Mouse (Mus musculus) liver, postnatal 0 days (tissue): Measurements from ENCODE around the gene Slc8b1. TPM values are rescaled to one million over a fixed set of nuclear protein-coding genes. Genes with fewer than 3 reads are reported as not detected.

Source experiments
- ATAC-seq: fragments of 200-750 bp; cut with Nextera tagmentation; 2 replicates; pipeline ENCODE4 v1.8.0; 2017; ENCODE audit warnings: mild to moderate bottlenecking, moderate library complexity
- DNase-seq: peaks from one replicate; pipeline ENCODE4 v3.0.0-alpha.2; 2016
- H3K27ac ChIP-seq: fragments of 300-500 bp; sonication (generic); 2 replicates; pipeline ENCODE4 v1.5.1; 2014; ENCODE audit warnings: antibody characterized with exemption, moderate library complexity, mild to moderate bottlenecking, low read depth
- H3K27me3 ChIP-seq: fragments of 300-500 bp; sonication (generic); 2 replicates; pipeline ENCODE4 v1.6.1; 2014; ENCODE audit warnings: low read length, control low read depth, mixed read lengths; ENCODE audit not compliant: insufficient read depth
- H3K36me3 ChIP-seq: fragments of 300-500 bp; sonication (generic); replicated peaks from 2 replicates; pipeline ENCODE4 v1.6.1; 2014; ENCODE audit warnings: mild to moderate bottlenecking, control low read depth, low read length, moderate library complexity, mixed read lengths; ENCODE audit not compliant: insufficient read depth
- H3K4me1 ChIP-seq: fragments of 300-500 bp; sonication (generic); 2 replicates; pipeline ENCODE4 v1.6.1; 2014; ENCODE audit warnings: antibody characterized with exemption, mild to moderate bottlenecking, control low read depth; ENCODE audit not compliant: insufficient read depth
- H3K4me2 ChIP-seq: fragments of 300-500 bp; sonication (generic); 2 replicates; pipeline ENCODE4 v1.6.1; 2014; ENCODE audit warnings: low read depth, mild to moderate bottlenecking, low read length, moderate library complexity, mixed read lengths
- H3K4me3 ChIP-seq: fragments of 300-500 bp; sonication (generic); 2 replicates; pipeline ENCODE4 v1.5.1; 2014; ENCODE audit warnings: low read depth, low read length
- H3K9ac ChIP-seq: fragments of 300-500 bp; sonication (generic); replicated peaks from 2 replicates; pipeline ENCODE4 v1.6.1; 2014; ENCODE audit warnings: mild to moderate bottlenecking, moderate library complexity
- H3K9me3 ChIP-seq: fragments of 300-500 bp; sonication (generic); 2 replicates; pipeline ENCODE4 v1.6.1; 2016; ENCODE audit warnings: mild to moderate bottlenecking, control low read depth, low read length, mixed read lengths
- CTCF ChIP-seq: sonication (generic); IDR thresholded peaks from 2 replicates; pipeline ENCODE4 v1.5.1; 2016; ENCODE audit warnings: antibody characterized with exemption, low read depth
- EP300 ChIP-seq: IDR thresholded peaks from 2 replicates; pipeline ENCODE4 v1.6.1; 2016; ENCODE audit warnings: antibody characterized with exemption, low read depth, mild to moderate bottlenecking
- WGBS: fragments of 180-500 bp; shearing (Covaris S2); extraction: QIAGEN DNeasy Blood & Tissue Kit; methylation state at CpG from one replicate; pipeline ENCODE4 v1.1.7; 2014; ENCODE audit not compliant: insufficient replicate concordance; 5-methylcytosine and 5-hydroxymethylcytosine counted together
- polyA plus RNA-seq: library from polyadenylated mRNA; unstranded; fragments of >200 nt; fragmentation: Nextera tagmentation; extraction: Ambion mirVana; gene quantifications from 2 replicates; pipeline ENCODE4 v1.2.1, GENCODE M21; 2015

Slc8b1 gene
- polyA plus RNA-seq, 1 experiment from 2014 or later = 15.3 TPM

DNA sequence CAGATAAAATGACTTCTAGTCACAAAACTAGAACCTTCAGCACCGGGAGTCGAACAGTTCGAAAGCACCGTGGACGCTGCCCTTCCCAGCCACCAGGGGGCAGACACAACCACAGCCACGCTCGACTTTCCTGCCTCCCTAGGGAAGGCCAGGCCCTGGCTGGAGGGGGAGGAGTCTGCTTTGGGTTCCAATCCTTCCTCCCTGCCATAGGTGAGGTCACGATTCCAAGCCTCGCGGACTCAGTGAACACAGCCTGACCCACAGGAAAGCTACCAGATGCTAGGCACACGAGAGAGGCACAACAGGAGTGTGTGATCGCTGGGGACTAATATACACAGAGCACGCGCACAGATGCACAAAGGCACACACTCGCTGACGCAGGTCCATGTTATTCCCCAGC, 5.6 kb upstream of the Slc8b1 start:
- 24% methylated on average over 16 of the region's 16 CpGs for WGBS
- ATAC-seq = peak; percentile 39
- Histone ChIP-seq H3K4me3 (no peak overlapping the region), H3K9ac (no peak overlapping the region), H3K36me3 (no peaks in the 10 kb centered on the region), H3K4me1 (peaks cover 24% of the 10 kb centered on the region), H3K27ac (no peak overlapping the region), H3K4me2 (peak overlapping the region; percentile 16; the same call in 1 of the 2 replicates), H3K9me3 (no peaks in the 10 kb centered on the region), H3K27me3 (no peaks in the 10 kb centered on the region)
- peak; percentile 79 for DNase-seq
- TF ChIP-seq EP300 (no peak), CTCF (peak; percentile 97)

DNA sequence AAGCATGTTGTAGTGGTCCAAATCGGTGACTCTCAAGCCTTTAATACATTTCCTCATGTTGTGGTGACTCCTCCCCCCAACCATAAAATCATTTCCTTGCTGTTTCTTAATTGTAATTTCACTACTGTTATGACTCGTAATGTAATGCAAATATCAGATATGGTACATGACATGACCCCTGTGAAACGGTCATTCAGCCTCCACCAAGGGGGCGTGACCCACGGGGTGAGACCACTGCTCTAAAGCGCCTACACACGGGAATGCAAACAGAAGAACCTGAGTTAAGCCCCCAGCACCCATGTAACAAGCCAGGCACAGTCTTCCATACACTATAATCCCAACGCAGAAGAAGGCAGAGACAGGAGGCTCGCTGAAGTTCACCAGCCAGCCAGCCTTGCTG, 5.2 kb upstream of the Slc8b1 start:
- ATAC-seq = no peak
- WGBS = 65% methylated on average over 9 of the region's 9 CpGs
- H3K9me3 ChIP-seq = no peaks in the 10 kb centered on the region
- H3K36me3 ChIP-seq = no peaks in the 10 kb centered on the region
- H3K27ac ChIP-seq = no peak overlapping the region
- TF ChIP-seq CTCF = no peak
- TF ChIP-seq EP300 = no peak
- H3K9ac ChIP-seq = no peak overlapping the region
- H3K4me2 ChIP-seq = no peak overlapping the region
- H3K4me1 ChIP-seq = peaks cover 24% of the 10 kb centered on the region
- no peak for DNase-seq
- no peak overlapping the region for H3K4me3 ChIP-seq
- H3K27me3 ChIP-seq = no peaks in the 10 kb centered on the region

DNA sequence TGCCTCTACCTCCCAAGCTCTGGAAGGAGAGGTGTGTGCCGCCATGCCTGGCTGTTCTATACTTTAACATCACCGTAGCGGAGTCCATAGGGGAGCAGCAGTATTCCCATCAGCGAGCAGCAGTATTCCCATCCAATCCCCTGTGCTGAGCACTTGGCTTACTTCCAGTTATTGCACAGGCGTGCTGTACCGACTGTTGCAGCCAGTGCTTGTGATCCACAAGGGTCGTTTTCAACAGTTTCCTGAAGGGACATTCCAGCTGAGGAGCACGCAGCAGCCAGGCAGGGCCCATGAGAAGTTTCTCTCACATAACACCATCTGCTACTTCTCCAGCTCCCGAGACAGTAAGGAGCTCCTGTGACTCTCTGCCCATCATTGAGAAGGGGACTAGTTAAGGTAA, 4.5 kb upstream of the Slc8b1 start:
- DNase-seq (no peak), ATAC-seq (no peak)
- H3K9ac ChIP-seq = no peak overlapping the region

DNA sequence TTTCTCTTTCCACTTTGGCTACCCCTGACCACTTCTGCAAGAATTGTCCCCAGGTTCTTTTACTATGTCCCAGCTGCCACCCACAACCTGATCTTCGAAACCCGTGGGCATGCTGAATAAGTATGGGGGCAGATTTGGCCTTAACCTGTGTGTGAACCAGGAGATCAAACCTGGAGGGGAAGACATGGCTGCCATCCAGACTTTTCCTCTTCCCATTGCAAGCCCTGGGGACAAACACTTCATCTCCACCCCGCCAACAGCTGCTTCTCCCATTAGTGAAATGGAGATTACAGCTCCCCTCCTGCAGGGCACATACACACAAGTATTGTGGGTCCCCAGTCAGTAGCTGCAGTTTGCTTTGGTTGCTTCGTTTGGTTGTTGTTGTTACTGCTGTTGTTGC, 3.7 kb upstream of the Slc8b1 start:
- WGBS = 70% methylated on average over 4 of the region's 4 CpGs
- no peak for DNase-seq
- H3K9ac ChIP-seq = no peak overlapping the region
- no peak overlapping the region for H3K4me3 ChIP-seq
- H3K4me1 ChIP-seq = peaks cover 18% of the 10 kb centered on the region
- no peak overlapping the region for H3K4me2 ChIP-seq
- no peak for ATAC-seq
- H3K36me3 ChIP-seq = no peaks in the 10 kb centered on the region
- TF ChIP-seq CTCF = no peak
- no peak for TF ChIP-seq EP300
- H3K9me3 ChIP-seq = no peaks in the 10 kb centered on the region
- H3K27ac ChIP-seq = no peak overlapping the region
- H3K27me3 ChIP-seq = no peaks in the 10 kb centered on the region

More for the DNA sequence above, 4.5 kb upstream of the Slc8b1 start:
- no peaks in the 10 kb centered on the region for H3K27me3 ChIP-seq
- H3K27ac ChIP-seq = no peak overlapping the region
- no peak overlapping the region for H3K4me3 ChIP-seq
- H3K4me2 ChIP-seq = no peak overlapping the region
- H3K36me3 ChIP-seq = no peaks in the 10 kb centered on the region
- TF ChIP-seq EP300 = no peak
- no peaks in the 10 kb centered on the region for H3K9me3 ChIP-seq
- peaks cover 26% of the 10 kb centered on the region for H3K4me1 ChIP-seq
- WGBS = 67% methylated on average over 9 of the region's 9 CpGs

DNA sequence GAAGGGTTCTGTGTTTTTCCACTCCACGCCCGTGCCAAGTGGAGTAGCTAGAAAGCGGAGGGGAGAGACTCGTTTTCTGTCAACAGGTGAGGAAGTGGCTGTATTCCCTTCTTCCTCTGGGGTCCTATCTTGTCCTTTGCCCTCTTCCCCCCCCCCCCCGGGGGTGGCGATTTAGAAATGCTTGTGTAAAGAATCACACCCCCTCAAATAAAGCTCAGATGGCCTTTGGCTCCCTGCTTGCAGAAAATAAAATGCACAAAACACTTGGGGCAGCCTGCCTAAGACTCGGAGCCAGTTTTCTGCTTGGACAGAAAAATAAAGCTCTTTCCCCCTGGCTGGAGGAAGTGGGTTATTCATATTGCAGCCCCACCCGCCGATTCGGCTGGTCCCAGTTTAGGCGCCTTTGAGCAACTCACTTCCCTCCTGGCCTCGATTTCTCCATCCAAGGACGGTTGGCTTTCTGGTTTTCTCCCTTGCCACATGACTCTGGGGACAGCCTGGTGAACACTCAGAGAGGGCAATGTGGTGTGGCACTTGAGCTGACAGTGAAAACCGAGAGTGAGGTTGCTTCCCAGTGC, 764 bp downstream of the Slc8b1 start:
- no peak for ATAC-seq
- peak overlapping the region; percentile 63 for H3K9ac ChIP-seq

DNA sequence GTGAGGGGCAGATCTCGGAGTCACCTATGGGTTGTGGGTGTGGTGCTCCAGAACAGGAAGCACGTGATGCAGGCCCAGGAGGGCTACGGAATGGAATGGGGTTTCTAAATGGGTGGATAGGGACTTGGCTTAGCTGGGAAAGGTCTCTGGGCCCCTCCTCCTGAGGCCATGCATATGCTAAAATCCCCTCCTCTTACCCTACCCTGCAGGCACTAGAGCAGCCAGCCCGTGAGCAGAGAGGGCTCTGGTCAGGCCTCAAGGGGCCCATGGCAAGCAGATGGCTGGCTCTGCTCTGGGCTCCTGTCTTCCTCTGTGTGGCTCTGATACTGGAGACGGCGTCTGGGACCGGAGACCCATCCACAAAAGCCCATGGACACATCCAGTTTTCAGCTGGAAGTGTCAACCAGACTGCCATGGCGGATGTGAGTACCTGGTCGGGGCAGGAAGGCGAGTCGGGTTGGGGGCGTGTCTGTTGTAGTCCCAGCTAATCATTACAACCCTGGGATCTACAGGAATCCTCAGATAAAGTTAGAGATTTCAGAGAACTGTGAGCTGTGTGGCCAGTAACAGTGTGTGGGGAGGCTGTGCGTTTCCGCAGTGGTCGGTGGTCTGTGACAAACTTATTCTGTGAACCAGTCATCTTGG, 2.1 kb downstream of the Slc8b1 start:
- TF ChIP-seq EP300 (no peak), CTCF (no peak)
- Histone ChIP-seq H3K27ac (peak overlapping the region; percentile 95), H3K4me3 (peak overlapping the region; percentile 55), H3K27me3 (no peaks in the 10 kb centered on the region), H3K36me3 (no peaks in the 10 kb centered on the region), H3K9me3 (no peaks in the 10 kb centered on the region), H3K4me2 (peak overlapping the region; percentile 68), H3K9ac (peak overlapping the region; percentile 21; the same call in 1 of the 2 replicates), H3K4me1 (peaks cover 37% of the 10 kb centered on the region)
- ATAC-seq (no peak), DNase-seq (no peak)
- WGBS = 63% methylated on average over 15 of the region's 15 CpGs

More for the DNA sequence above, 764 bp downstream of the Slc8b1 start:
- Histone ChIP-seq H3K27ac (peak overlapping the region; percentile 95), H3K4me1 (peaks cover 27% of the 10 kb centered on the region), H3K27me3 (no peaks in the 10 kb centered on the region), H3K4me2 (peak overlapping the region; percentile 68), H3K9me3 (no peaks in the 10 kb centered on the region), H3K36me3 (no peaks in the 10 kb centered on the region), H3K4me3 (peak overlapping the region; percentile 55)
- TF ChIP-seq CTCF (no peak), EP300 (no peak)
- 6% methylated on average over 14 of the region's 14 CpGs for WGBS
- DNase-seq = peak; percentile 57
